Mouse (Mus musculus) T-helper 1 cell (primary cell): ENCODE data around the gene Myl6b.
"Not testable (repeated sequence)": the region's sequence is repeated elsewhere in the genome, so short reads cannot be mapped to it uniquely, and the experiment has no call there.

Experiments
- in situ Hi-C: fragments of 300-600 bp; cut with MboI, MseI; formaldehyde crosslinking; loops from one replicate; pipeline ENCODE4 v1.15.1; 2025; ENCODE audit warnings: high pct_unique_total_duplicates

Myl6b gene

DNA sequence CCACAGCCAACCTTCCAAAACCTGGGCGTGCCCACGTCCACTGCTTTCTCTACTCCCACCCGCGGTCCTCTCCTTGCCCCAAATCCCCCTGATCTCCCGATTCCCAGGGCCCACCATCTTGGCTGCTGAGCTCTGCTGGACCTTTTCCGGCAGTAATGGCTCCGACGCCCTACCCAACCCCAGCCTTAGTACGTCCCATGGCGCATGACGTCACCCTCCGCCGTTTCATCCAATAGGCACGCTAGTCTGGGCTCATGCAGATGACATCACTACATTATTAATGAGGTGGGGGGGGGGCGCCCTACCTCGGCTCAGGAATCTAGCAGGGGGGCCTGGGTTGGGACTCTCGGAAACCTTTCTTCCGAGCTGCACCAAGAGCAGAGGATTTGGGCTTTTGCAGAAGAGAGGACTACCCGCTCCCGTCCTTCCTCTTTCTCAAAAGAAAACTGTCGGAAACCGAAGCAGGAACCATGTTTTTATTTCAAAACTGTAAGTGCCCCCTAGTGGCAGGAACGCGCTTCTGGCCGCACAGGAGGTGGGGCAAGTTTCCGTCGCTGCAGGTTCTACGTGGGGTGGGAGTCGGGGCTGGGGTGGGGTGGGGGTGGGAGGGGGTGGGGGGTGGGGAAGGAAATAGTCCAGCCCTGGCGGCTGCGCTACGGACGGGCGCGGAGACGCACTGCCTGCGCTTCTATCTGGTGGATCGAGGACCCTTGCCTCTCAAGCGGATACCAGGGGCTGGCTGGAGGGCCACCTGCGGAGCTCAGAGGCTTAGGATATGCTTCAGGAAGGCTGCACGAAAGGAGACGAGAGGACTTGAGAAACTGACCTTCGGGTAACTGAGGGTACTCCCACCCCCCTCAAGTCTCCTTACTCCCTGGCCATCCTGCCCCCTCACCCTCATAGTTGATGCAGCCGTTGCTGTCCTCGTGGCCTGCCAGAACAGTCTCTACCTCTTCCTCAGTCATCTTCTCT, 4.5 kb downstream of the Myl6b start, which contains the start of gene Myl6:
Gene Myl6 (minus strand): TSS at position 451 of the 972 bp plus-strand sequence.
- in situ Hi-C loops: no loop called here

DNA sequence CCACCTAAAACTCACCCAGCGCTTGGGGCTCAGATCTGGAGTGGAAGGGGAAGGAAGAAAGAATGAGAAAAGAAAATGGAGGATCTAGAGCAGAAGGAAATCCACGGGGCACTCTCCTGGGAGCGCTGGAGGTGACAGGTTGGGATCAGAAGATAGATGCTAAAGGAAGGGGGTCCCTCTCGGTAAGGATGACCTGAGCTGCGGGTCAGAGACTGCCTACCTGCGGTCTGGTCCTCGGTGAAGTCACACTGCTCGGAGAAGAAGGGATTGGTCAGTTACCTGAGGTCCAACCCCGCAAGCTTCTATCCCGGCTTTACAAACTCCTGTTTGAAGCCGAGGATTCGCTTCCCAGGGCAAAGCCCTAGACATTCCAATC, 5.2 kb downstream of the Myl6b start:
- in situ Hi-C loops: no loop called here

- in situ Hi-C loops: no loop called here
Observed at GRCm38 (mm10) chr10:128492633-128493311, 5.7 kb downstream of the Myl6b start.

DNA sequence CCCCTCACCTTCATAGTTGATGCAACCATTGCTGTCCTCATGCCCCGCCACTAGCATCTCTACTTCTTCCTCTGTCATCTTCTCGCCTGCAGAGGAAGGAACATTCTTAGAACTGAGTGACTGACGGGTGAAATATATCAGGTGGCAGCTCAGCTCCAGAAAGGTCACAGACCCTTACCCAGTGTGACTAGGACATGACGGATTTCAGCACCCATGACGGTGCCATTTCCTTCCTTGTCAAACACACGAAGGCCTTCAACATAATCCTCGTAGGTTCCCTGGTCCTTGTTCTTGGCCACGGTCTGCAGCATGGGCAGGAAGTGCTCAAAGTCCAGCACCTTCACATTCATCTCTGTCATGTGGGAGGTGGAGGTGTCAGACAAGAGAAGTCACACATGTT, 6.4 kb downstream of the Myl6b start:
- in situ Hi-C loops: not testable (repeated sequence)

- in situ Hi-C loops: no loop called here
Observed at GRCm38 (mm10) chr10:128491495-128491894, 7.0 kb downstream of the Myl6b start.

- in situ Hi-C loops: no loop called here
Observed at GRCm38 (mm10) chr10:128490912-128491311, 7.6 kb downstream of the Myl6b start.

DNA sequence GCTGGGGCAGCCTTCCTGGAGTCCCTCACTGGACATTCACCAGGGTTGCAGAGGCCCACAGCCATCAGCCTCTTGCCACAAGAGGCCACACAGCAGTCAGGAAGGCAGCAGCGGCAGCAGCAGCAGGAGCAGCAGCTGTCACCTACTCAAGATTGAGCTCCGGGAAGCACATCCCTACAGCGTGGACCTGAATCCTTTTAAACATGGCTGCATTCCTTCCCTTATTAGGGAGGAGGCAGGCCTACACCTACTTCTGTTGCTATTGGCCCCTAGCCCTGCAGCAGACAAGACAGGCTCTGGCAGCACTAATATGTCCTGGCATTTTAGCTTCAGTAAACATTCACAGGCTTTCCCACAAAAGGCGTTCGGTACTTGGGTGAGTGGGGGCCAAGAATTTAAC, 8.3 kb downstream of the Myl6b start:
- in situ Hi-C loops: no loop called here

GRCm38 (mm10) chr10:128489785-128490184, 8.7 kb downstream of the Myl6b start:
- in situ Hi-C loops: no loop called here

DNA sequence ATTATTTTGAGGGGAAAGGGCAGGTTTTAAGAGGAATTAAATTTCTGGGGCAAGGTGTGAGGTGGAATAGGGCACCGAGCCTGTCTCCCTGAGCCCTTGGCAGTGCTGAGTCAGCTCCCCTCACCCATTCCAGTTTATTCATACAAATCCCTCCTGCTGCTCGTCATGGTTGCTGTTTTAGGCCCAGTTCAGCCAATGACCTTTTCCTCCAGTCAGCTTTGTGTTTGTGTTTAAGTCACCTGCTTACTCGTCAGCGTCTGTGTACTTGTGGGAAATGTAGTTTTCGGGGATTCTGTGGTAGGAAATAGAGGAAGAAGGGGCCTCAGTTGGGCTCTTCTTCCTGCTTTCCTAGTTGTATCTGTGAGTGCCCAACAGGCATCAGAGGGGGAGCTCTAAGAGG, 9.1 kb downstream of the Myl6b start:
- in situ Hi-C loops: no loop called here

DNA sequence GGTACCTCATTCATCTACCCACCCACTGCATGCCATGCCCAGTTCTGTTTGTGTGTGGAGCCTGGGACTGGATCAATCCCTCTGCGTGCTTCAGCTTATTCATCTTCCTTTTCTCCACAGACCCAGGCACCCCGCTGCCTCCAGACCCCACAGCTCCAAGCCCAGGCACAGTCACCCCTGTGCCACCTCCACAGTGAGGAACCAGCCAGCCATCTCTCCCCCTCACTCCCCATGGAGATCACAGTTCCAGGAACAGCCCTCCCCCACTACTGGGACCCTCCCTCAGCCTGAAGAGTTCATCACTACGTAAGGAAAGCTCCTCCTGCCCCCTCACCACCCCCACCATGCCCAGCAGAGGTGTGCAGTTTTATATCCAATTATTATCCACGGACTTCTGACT, 9.7 kb downstream of the Myl6b start:
- in situ Hi-C loops: no loop called here

DNA sequence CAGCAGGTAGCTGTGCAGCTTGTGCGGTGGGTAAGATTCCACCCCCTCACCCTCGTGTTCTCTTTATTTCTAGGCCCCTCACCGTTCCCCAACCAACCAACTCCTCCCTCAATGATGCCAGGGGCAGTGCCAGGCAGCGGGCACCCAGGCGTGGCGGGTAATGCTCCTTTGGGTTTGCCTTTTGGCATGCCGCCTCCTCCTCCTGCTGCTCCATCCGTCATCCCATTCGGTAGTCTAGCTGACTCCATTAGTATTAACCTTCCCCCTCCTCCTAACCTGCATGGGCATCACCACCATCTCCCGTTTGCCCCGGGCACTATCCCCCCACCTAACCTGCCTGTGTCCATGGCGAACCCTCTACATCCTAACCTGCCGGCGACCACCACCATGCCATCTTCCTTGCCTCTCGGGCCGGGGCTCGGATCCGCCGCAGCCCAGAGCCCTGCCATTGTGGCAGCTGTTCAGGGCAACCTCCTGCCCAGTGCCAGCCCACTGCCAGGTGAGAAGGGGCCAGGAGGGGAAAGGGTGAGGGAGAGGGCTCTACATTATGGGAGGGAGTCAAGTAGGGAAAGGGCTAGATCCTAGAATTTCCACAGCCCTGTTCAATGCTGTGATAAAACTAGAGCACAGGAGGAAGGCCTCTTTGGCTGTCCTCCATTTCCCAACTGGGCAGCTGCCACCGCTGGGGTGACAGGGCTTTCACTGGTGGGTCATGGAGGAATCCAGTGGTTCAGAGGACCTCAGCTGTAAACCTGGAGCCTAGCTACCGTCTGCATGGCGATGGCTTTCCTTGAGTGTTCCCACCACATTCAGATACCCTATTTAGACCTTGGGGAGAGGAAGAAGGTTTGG, 10.4 kb downstream of the Myl6b start:
- in situ Hi-C loops: no loop called here

DNA sequence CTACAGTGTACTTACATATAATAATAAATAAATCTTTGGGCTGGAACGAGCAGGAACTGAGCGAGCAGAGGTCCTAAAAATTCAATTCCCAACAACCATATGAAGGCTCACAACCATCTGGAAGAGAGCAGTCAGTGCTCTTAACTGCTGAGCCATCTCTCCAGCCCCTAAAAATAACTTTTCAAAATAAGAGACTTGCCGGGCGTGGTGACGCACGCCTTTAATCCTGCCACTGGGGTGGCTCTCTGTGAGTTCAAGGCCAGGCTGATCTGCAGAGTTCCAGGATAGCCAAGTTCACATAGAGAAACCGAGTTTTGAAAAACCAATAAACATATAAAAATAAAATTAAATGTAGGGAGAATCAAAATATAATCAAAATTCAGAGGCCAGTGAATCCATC, 12.1 kb downstream of the Myl6b start:
- in situ Hi-C loops: no loop called here

GRCm38 (mm10) chr10:128474366-128474765, 24.1 kb downstream of the Myl6b start:
- in situ Hi-C loops: no loop called here

DNA sequence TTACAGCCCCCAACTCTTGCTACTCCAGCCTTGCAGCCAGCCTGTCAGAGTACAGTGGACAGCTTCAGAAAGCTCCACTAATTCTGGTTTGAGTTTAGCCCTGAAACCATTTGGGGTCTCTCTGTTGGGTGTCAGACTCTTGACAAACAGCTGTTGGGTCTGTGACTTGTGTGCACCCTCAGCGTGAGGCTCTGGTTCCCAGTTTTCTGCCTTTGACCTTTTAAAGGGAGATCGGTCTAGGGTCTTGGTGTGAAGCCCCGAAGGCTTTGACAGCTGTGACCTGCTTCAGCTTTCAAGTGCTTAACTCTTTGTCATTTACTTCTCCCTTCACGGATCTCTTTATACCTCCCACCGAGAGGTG, 38.2 kb downstream of the Myl6b start:
- in situ Hi-C loops: no loop called here

DNA sequence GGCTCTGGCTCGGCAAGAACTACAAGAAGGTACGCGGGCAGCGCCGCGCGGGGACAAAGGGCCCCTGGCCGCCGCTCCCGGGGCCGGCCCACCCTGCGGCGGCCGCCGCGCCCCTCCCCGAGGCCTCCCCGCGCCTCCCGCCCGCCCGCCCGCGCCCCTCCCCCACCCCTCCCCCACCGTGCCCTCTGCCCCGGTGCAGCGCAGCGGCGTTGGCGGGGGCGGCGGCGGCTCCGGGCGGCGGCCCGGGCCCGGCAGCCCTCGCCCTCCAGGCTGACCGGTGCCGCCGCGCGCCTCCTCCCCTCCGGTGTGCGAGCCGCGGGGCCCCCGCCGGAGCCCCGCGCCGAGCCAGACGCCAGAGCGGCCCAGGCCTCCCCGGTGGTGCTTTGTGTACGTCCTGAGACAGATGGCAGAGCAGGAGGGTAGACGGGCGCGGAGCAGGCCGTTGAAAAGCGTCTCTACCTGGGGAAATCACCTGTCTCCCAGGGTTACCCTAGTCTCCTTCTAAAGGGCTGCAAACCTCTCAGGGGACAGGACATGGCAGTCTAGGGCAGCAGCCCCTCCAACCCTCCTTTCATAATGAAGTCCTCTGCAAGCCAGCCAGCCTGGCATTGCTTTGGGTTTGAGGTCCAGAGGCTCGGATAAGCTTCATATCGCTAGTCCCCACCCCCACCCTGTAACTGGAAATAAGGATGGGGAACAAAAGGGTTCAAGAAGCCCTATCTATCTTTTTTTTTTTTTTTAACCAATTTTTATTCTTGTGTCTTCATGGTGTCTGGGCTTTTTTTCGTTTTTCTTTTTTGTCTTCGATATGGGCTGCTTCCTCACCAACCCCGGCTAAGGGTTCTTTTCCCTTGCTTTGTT, 38.8 kb downstream of the Myl6b start:
- in situ Hi-C loops: no loop called here

DNA sequence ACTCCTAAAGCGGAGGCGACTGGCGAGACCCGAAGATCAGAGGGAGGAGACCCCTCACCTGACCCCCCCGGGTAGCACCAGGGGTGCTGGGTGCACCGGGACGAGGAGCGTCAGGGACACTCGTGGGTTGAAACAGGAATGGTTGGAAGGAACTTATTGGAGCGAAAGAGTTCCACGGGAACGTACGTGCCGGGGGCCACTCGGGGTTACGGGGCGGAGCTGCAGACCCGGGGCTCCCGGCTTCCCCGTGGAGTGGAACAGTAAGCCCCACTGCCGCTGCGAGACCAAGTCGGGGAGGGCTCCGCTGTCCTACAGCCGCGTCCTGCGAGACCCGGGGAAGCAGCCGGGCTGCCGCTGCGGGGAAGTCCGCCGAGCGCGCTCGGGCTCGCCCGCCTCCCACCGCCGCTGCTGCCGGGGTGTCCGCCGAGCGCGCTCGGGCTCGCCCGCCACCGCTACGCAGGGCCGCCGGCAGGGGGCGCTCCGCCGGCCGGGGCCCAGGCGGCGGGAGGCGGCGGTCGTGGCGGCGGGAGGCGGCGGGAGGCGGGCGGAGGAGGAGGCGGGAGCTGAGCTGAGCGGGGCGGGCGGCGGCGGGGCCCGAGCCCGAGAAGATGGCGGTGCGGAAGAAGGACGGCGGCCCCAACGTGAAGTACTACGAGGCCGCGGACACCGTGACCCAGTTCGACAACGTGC, 39.6 kb downstream of the Myl6b start, which contains the start of gene Smarcc2:
Gene Smarcc2 (plus strand): TSS at position 530 of the 690 bp plus-strand sequence.
- in situ Hi-C loops: no loop called here

- in situ Hi-C loops: no loop called here
Observed at GRCm38 (mm10) chr10:128458348-128458718, 40.2 kb downstream of the Myl6b start.

GRCm38 (mm10) chr10:128457676-128458075, 40.8 kb downstream of the Myl6b start:
- in situ Hi-C loops: no loop called here

DNA sequence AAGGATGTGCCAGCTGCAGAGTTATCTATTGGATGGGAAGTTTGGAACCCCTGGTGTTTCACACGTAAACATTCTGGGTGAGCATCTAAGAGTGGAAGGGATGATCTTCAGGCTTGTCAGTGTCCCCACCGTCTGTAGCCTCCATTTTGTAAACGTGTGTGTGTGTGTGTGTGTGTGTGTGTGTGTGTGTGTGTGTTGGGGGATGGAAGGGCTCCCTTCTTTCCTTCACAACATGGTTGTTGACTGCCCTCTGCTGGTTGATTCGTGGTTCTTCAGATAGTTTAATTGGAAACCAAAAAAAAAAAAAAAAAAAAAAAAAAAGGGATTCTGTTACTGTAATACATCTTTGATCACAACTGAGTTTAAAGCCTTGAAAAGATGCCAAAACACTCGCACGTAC, 43.2 kb downstream of the Myl6b start:
- in situ Hi-C loops: no loop called here

DNA sequence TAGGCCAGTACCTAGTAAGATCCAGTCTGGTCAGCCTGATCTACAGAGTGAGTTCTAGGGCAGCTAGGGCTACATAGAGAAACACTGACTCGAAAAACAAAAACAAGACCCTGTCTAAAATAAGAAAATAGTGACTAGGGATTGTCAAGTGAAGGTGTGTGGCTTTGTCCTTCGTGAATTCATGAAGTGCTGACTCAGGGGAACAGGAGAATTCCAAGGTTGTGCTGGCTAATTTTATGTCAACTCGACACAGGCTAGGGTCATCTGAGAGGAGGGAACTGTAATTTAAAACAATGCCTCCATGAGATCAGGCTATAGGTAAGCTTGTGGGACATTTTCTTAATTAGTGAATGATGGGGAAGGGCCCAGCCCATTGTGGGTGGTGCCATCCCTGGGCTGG, 44.0 kb downstream of the Myl6b start:
- in situ Hi-C loops: no loop called here
